Mouse (Mus musculus) kidney, adult 2 months (tissue): ENCODE data around the gene Sap30bp.

ENCODE experiments used
- CTCF ChIP-seq: fragments of 200-500 bp; conservative IDR thresholded peaks from 2 replicates; pipeline ENCODE4 v1.5.1; 2011; ENCODE audit warnings: low read depth, mild to moderate bottlenecking, control low read depth, low read length, moderate library complexity, mixed read lengths; ENCODE audit not compliant: insufficient read depth, insufficient read length
- POLR2A ChIP-seq: fragments of 200-500 bp; IDR thresholded peaks from one replicate; pipeline ENCODE4 v1.6.1; 2011; ENCODE audit warnings: low read depth, low read length, control low read depth

- TF ChIP-seq CTCF = no peak
- no peak for TF ChIP-seq POLR2A
Measured at GRCm38 (mm10) chr11:115885281-115885680, 47.8 kb upstream of the Sap30bp start.
